Mouse (Mus musculus) Patski (cell line): Measurements from ENCODE around the gene Mob3a. TPM values are rescaled to one million over a fixed set of nuclear protein-coding genes. Genes with fewer than 3 reads are reported as not detected.

ENCODE experiments used
- ATAC-seq: fragments of 100-300 bp; one replicate; pipeline ENCODE4 v1.8.0; 2021
- CTCF ChIA-PET: fragments of 350-600 bp; sonication (Branson Sonifier 250); formaldehyde crosslinking; loops from one replicate; lab custom pipeline; 2022; ENCODE audit warnings: inconsistent platforms; lab: Charles Lee
- POLR2A ChIA-PET: fragments of 350-600 bp; sonication (Branson Sonifier 250); formaldehyde crosslinking; loops from one replicate; lab custom pipeline; 2022; ENCODE audit warnings: antibody characterized with exemption, inconsistent platforms; lab: Charles Lee
- DNase-seq: peaks from one replicate; pipeline ENCODE4 v3.0.0-alpha.2; 2011; ENCODE audit warnings: low read depth, low spot score
- H3K27me3 ChIP-seq: fragments of 371-371 bp; one replicate; pipeline ENCODE4 v1.5.1; 2021
- CTCF ChIP-seq: fragments of 100-300 bp; IDR thresholded peaks from one replicate; pipeline ENCODE4 v1.5.1; 2021
- in situ Hi-C: fragments of 300-500 bp; cut with MboI; formaldehyde crosslinking; loops from 3 replicates; pipeline ENCODE4 v1.11.1; 2018; ENCODE audit warnings: low pct_unique_long_range_greater_than_20kb, mixed read lengths
- polyA plus RNA-seq: library from polyadenylated mRNA; unstranded; gene quantifications from one replicate; pipeline ENCODE4 v1.2.3, GENCODE M21; 2021

The Mob3a gene
- polyA plus RNA-seq, 1 experiment from 2014 or later = 15.9 TPM

DNA sequence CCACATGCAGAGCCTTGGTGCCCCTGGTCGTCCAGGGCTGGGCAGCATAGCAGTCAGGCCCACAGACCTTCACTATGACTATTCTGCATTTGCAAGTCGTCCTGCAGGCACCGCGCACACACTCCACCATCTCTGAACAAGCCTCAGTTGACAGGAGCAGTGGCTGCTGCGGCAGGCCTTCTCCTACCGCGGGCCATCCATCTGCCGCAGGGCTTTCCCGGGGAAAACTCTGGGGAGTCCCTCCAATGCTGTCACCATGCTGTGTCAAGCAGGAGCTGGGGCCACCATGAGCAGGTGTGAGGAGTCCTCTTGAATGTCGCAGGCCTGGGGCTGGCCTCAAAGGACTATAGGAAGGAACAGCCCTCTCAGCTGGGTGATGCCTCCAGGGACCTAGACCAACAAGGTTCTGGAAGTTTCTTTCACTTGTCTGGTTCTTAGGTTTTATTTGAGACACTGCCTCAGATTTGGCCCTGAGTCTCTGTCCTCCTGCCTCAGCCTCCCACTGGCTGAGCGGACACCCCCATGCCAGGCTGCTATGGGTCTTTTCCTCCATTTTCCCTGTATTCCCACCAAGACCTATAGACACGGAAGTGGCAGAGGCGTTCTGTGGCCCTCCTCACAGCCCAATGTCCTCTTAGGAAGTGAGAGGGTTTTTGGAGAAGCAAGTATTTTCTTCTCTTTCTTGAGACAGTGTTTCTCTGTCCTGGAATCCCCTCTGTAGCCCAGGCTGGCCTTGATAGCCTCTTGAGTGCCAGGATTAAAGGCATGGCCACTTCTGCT is 7.4 kb downstream of the Mob3a start:
- DNase-seq = no peak
- ChIA-PET POLR2A (no interaction called here), CTCF (no interaction called here)
- in situ Hi-C loops = loop anchor here (25.0 kb wide), 1 partner anchor 257 kb away; the partner anchor contains the start of gene Tcf3
- no peak for TF ChIP-seq CTCF
- H3K27me3 ChIP-seq = no peaks in the 10 kb centered on the region
- no peak for ATAC-seq

GRCm38 (mm10) chr10:80693401-80694045 is 8.3 kb downstream of the Mob3a start:
- ATAC-seq = no peak
- no peaks in the 10 kb centered on the region for H3K27me3 ChIP-seq
- TF ChIP-seq CTCF = no peak
- in situ Hi-C loops = loop anchor here (25.0 kb wide), 1 partner anchor 256 kb away; the partner anchor contains the start of gene Tcf3
- CTCF ChIA-PET = no interaction called here
- POLR2A ChIA-PET = no interaction called here
- no peak for DNase-seq

GRCm38 (mm10) chr10:80692249-80693165 is 9.3 kb downstream of the Mob3a start:
- ATAC-seq = no peak
- in situ Hi-C loops = loop anchor here (25.0 kb wide), 1 partner anchor 255 kb away; the partner anchor contains the start of gene Tcf3
- DNase-seq = no peak
- ChIA-PET CTCF (interaction anchor here (0.8 kb wide), 1 partner anchor 11 kb away, joined by 3 read pairs; no protein-coding TSS in a partner anchor), POLR2A (no interaction called here)
- no peaks in the 10 kb centered on the region for H3K27me3 ChIP-seq
- no peak for TF ChIP-seq CTCF

DNA sequence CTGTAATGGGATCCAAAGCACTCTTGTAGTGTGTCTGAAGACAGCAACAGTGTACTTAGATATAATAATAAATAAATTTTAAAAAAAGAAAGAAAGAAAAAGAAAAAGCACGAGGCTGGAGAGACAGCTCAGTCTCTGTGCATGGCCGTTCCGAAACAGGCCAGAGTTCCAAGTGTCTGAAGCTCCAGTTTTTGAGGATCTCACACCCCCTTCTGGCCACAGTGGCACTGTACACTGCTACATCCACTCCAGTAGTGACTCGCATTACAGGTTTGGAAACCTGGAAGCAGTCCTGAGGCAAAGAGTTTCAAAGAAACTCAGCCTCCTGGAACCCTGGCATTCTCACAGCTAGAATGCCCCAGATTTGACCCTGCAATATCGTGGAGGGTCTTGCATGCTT is 13.9 kb downstream of the Mob3a start:
- DNase-seq (no peak), ATAC-seq (no peak)
- TF ChIP-seq CTCF = no peak
- in situ Hi-C loops = loop anchor here (5.0 to 25.0 kb wide), 2 partner anchors 111 to 251 kb away; partner anchors contain the start of genes Klf16 and Tcf3
- ChIA-PET CTCF (interaction anchor here (0.8 to 1.8 kb wide), 11 partner anchors 9 to 126 kb away, joined by 3 to 15 read pairs (median 6); partner anchors contain the start of genes Btbd2, Mknk2 and Rexo1), POLR2A (interaction anchor here (1.1 kb wide), 1 partner anchor 110 kb away, joined by 3 read pairs; no protein-coding TSS in a partner anchor)
- H3K27me3 ChIP-seq = no peaks in the 10 kb centered on the region

GRCm38 (mm10) chr10:80686617-80687016 is 15.2 kb downstream of the Mob3a start:
- in situ Hi-C loops = loop anchor here (5.0 to 25.0 kb wide), 2 partner anchors 109 to 249 kb away; partner anchors contain the start of genes Klf16 and Tcf3
- no peaks in the 10 kb centered on the region for H3K27me3 ChIP-seq
- DNase-seq (no peak), ATAC-seq (no peak)
- TF ChIP-seq CTCF = no peak
- CTCF ChIA-PET = no interaction called here
- POLR2A ChIA-PET = no interaction called here

DNA sequence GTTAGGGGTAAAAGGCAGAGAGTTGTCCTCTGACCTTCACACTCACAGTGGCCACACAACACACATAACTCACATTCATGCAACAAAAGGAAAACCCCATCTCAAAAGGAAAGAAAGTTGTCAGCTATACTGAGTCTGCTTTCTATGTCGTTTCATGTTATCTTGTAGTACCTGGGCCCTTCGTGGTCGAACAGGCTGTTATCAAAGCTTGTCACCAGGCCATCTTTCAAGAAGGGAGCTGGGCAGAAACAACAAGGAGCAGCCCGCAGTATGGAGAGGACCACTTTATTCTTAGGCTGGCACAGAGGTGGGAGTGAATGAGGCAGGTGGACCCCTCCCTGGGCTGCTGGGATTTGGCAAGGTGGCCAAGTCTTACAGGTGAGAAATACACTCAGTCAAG is 16.8 kb downstream of the Mob3a start:
- ATAC-seq (no peak), DNase-seq (no peak)
- CTCF ChIA-PET = interaction anchor here (1.1 to 2.6 kb wide), 5 partner anchors 14 to 119 kb away, joined by 4 to 12 read pairs (median 7); no protein-coding TSS in a partner anchor
- no peak for TF ChIP-seq CTCF
- no peaks in the 10 kb centered on the region for H3K27me3 ChIP-seq
- in situ Hi-C loops = loop anchor here (5.0 to 25.0 kb wide), 2 partner anchors 108 to 248 kb away; partner anchors contain the start of genes Klf16 and Tcf3
- POLR2A ChIA-PET = no interaction called here

- TF ChIP-seq CTCF = no peak
- DNase-seq = no peak
- POLR2A ChIA-PET = no interaction called here
- CTCF ChIA-PET = interaction anchor here (1.1 to 2.6 kb wide), 8 partner anchors 15 to 118 kb away, joined by 3 to 12 read pairs (median 6); no protein-coding TSS in a partner anchor
- ATAC-seq = no peak
- H3K27me3 ChIP-seq = no peaks in the 10 kb centered on the region
- in situ Hi-C loops = loop anchor here (25.0 kb wide), 1 partner anchor 247 kb away; the partner anchor contains the start of gene Tcf3
Measured at GRCm38 (mm10) chr10:80684214-80684613, 17.6 kb downstream of the Mob3a start.

DNA sequence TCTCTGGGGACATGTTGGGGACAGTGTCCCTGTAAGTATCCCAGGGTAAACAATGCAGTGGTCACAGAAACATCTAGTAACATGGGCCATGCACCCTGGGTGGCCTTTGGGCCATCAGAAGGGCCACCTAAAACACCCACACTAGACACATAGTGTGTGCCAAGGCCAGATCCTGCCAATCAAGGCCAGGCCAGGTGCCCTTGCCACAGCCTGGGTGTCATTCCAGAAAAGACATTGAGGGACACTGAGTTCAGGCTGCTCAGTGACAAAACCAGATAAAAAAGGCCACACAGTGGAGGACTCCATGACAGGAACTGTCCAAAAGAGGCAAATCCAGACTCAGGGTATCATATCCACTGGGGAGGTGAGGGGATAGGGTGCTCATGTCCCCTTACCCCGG is 18.1 kb downstream of the Mob3a start:
- ATAC-seq (no peak), DNase-seq (no peak)
- ChIA-PET CTCF (interaction anchor here (1.1 to 2.6 kb wide), 8 partner anchors 15 to 118 kb away, joined by 3 to 12 read pairs (median 6); no protein-coding TSS in a partner anchor), POLR2A (no interaction called here)
- in situ Hi-C loops = loop anchor here (25.0 kb wide), 1 partner anchor 246 kb away; the partner anchor contains the start of gene Tcf3
- no peaks in the 10 kb centered on the region for H3K27me3 ChIP-seq
- TF ChIP-seq CTCF = no peak

- ATAC-seq (no peak), DNase-seq (no peak)
- ChIA-PET POLR2A (no interaction called here), CTCF (interaction anchor here (1.2 to 1.3 kb wide), 2 partner anchors 10 to 21 kb away, joined by 3 read pairs; no protein-coding TSS in a partner anchor)
- in situ Hi-C loops = loop anchor here (25.0 kb wide), 1 partner anchor 245 kb away; the partner anchor contains the start of gene Tcf3
- H3K27me3 ChIP-seq = no peaks in the 10 kb centered on the region
- no peak for TF ChIP-seq CTCF
Measured at GRCm38 (mm10) chr10:80682003-80682402, 19.8 kb downstream of the Mob3a start.
